Mouse (Mus musculus) cerebellum, adult 2 months (tissue): ENCODE measurements at regions not wholly inside any gene's neighbourhood (a gene's known extent, or its start where the extent isn't known, plus 50 kb on each side); places are given as distances from the start of the nearest gene placed in this dataset.

Experiments
- CTCF ChIP-seq: fragments of 200-500 bp; IDR thresholded peaks from 2 replicates; pipeline ENCODE4 v1.5.1; 2011; ENCODE audit warnings: low read depth, mild to moderate bottlenecking, control low read depth, low read length, moderate library complexity, borderline replicate concordance; ENCODE audit not compliant: insufficient read depth
- POLR2A ChIP-seq: fragments of 200-500 bp; IDR thresholded peaks from 2 replicates; pipeline ENCODE4 v1.6.1; 2011; ENCODE audit warnings: low read length, control low read depth, borderline replicate concordance; ENCODE audit not compliant: insufficient read depth

DNA sequence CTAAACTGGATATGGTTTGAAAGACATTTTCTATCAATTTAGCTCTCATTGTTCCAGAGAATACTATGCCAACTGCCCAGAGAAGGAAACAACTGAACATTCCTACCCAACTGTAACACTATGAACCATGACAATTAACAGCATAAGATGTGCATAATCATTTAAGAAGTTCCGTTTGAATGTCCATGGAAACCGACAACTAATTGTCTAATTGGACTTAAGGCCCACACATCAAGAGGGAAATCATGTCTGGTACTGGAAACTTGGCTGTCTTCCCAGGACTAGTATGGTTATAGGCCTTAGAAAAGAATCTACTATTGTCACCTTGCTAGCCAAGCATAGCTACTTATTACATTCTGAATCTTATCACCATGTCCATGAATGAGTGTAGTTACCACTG, 395.4 kb upstream of the Grin3a start:
- TF ChIP-seq POLR2A (no peak), CTCF (no peak)
